Mouse (Mus musculus): ENCODE measurements at regions not wholly inside any gene's neighbourhood (a gene's known extent, or its start where the extent isn't known, plus 50 kb on each side); places are given as distances from the start of the nearest gene placed in this dataset.

- TF ChIP-seq POLR2A (IDR thresholded peaks at IDR 0.05; ENCODE audit: extremely low read depth, insufficient read depth, low read length) (no peak), CTCF (IDR thresholded peaks at IDR 0.05; ENCODE audit: low read depth, low read length) (no peak)
- Histone ChIP-seq H3K27ac (replicated peaks; ENCODE audit: insufficient read depth, low read depth, low read length) (no peak overlapping the region), H3K4me1 (ENCODE audit: control insufficient read depth, insufficient read depth, low read length) (no peaks in the 10 kb centered on the region), H3K4me3 (ENCODE audit: insufficient read depth, low read depth, low read length) (no peak overlapping the region), H3K9ac (ENCODE audit: low read depth, low read length) (no peak overlapping the region), H3K36me3 (ENCODE audit: control insufficient read depth, insufficient read depth, low read length) (no peaks in the 10 kb centered on the region), H3K79me2 (ENCODE audit: control insufficient read depth, insufficient read depth, low read length) (no peaks in the 10 kb centered on the region), H3K27me3 (ENCODE audit: control insufficient read depth, insufficient read depth, low read length) (no peaks in the 10 kb centered on the region)
- no peak for DNase-seq (ENCODE audit: extremely low read depth, low read depth, low spot score)
- 81% methylated on average over 8 of the region's 8 CpGs for WGBS
These were observed 191.5 kb upstream of the Rgma start for GRCm38 (mm10) chr7:73183761-73184160.

GRCm38 (mm10) chr7:73184208-73185070 lies 190.9 kb upstream of the Rgma start:
- 88% methylated on average over 14 of the region's 14 CpGs for WGBS
- no peak overlapping the region for H3K9ac ChIP-seq (ENCODE audit: low read depth, low read length)
- no peak for TF ChIP-seq CTCF (IDR thresholded peaks at IDR 0.05; ENCODE audit: low read depth, low read length)
- no peak for TF ChIP-seq POLR2A (IDR thresholded peaks at IDR 0.05; ENCODE audit: extremely low read depth, insufficient read depth, low read length)
- no peak overlapping the region for H3K27ac ChIP-seq (replicated peaks; ENCODE audit: insufficient read depth, low read depth, low read length)
- DNase-seq (ENCODE audit: extremely low read depth, low read depth, low spot score) = no peak
- H3K4me3 ChIP-seq (ENCODE audit: insufficient read depth, low read depth, low read length) = no peak overlapping the region
- H3K79me2 ChIP-seq (ENCODE audit: control insufficient read depth, insufficient read depth, low read length) = no peaks in the 10 kb centered on the region
- no peaks in the 10 kb centered on the region for H3K4me1 ChIP-seq (ENCODE audit: control insufficient read depth, insufficient read depth, low read length)
- H3K36me3 ChIP-seq (ENCODE audit: control insufficient read depth, insufficient read depth, low read length) = no peaks in the 10 kb centered on the region
- H3K27me3 ChIP-seq (ENCODE audit: control insufficient read depth, insufficient read depth, low read length) = no peaks in the 10 kb centered on the region

GRCm38 (mm10) chr7:73185071-73185531 lies 190.2 kb upstream of the Rgma start:
- H3K9ac ChIP-seq (ENCODE audit: low read depth, low read length) = no peak overlapping the region
- TF ChIP-seq CTCF (IDR thresholded peaks at IDR 0.05; ENCODE audit: low read depth, low read length) = no peak
- no peak for TF ChIP-seq POLR2A (IDR thresholded peaks at IDR 0.05; ENCODE audit: extremely low read depth, insufficient read depth, low read length)

GRCm38 (mm10) chr7:73185591-73185990 lies 189.7 kb upstream of the Rgma start:
- no peak for TF ChIP-seq POLR2A (IDR thresholded peaks at IDR 0.05; ENCODE audit: extremely low read depth, insufficient read depth, low read length)
- TF ChIP-seq CTCF (IDR thresholded peaks at IDR 0.05; ENCODE audit: low read depth, low read length) = no peak
- no peak overlapping the region for H3K9ac ChIP-seq (ENCODE audit: low read depth, low read length)
- no peak overlapping the region for H3K27ac ChIP-seq (replicated peaks; ENCODE audit: insufficient read depth, low read depth, low read length)
- H3K4me1 ChIP-seq (ENCODE audit: control insufficient read depth, insufficient read depth, low read length) = no peaks in the 10 kb centered on the region
- no peak overlapping the region for H3K4me3 ChIP-seq (ENCODE audit: insufficient read depth, low read depth, low read length)
- no peaks in the 10 kb centered on the region for H3K79me2 ChIP-seq (ENCODE audit: control insufficient read depth, insufficient read depth, low read length)
- H3K27me3 ChIP-seq (ENCODE audit: control insufficient read depth, insufficient read depth, low read length) = no peaks in the 10 kb centered on the region
- WGBS = 92% methylated on average over 5 of the region's 5 CpGs
- H3K36me3 ChIP-seq (ENCODE audit: control insufficient read depth, insufficient read depth, low read length) = no peaks in the 10 kb centered on the region
- no peak for DNase-seq (ENCODE audit: extremely low read depth, low read depth, low spot score)

More at GRCm38 (mm10) chr7:73185071-73185531, 190.2 kb upstream of the Rgma start:
- no peaks in the 10 kb centered on the region for H3K79me2 ChIP-seq (ENCODE audit: control insufficient read depth, insufficient read depth, low read length)
- H3K4me1 ChIP-seq (ENCODE audit: control insufficient read depth, insufficient read depth, low read length) = no peaks in the 10 kb centered on the region
- no peaks in the 10 kb centered on the region for H3K36me3 ChIP-seq (ENCODE audit: control insufficient read depth, insufficient read depth, low read length)
- 86% methylated on average over 10 of the region's 10 CpGs for WGBS
- H3K27ac ChIP-seq (replicated peaks; ENCODE audit: insufficient read depth, low read depth, low read length) = no peak overlapping the region
- H3K27me3 ChIP-seq (ENCODE audit: control insufficient read depth, insufficient read depth, low read length) = no peaks in the 10 kb centered on the region
- H3K4me3 ChIP-seq (ENCODE audit: insufficient read depth, low read depth, low read length) = no peak overlapping the region
- DNase-seq (ENCODE audit: extremely low read depth, low read depth, low spot score) = no peak

- no peak overlapping the region for H3K4me3 ChIP-seq (ENCODE audit: insufficient read depth, low read depth, low read length)
- no peak overlapping the region for H3K9ac ChIP-seq (ENCODE audit: low read depth, low read length)
- H3K36me3 ChIP-seq (ENCODE audit: control insufficient read depth, insufficient read depth, low read length) = no peaks in the 10 kb centered on the region
- TF ChIP-seq POLR2A (IDR thresholded peaks at IDR 0.05; ENCODE audit: extremely low read depth, insufficient read depth, low read length) (no peak), CTCF (IDR thresholded peaks at IDR 0.05; ENCODE audit: low read depth, low read length) (no peak)
- H3K4me1 ChIP-seq (ENCODE audit: control insufficient read depth, insufficient read depth, low read length) = no peaks in the 10 kb centered on the region
- no peak for DNase-seq (ENCODE audit: extremely low read depth, low read depth, low spot score)
- no peaks in the 10 kb centered on the region for H3K27me3 ChIP-seq (ENCODE audit: control insufficient read depth, insufficient read depth, low read length)
- no peaks in the 10 kb centered on the region for H3K79me2 ChIP-seq (ENCODE audit: control insufficient read depth, insufficient read depth, low read length)
- WGBS = 98% methylated on average over 3 of the region's 3 CpGs
- no peak overlapping the region for H3K27ac ChIP-seq (replicated peaks; ENCODE audit: insufficient read depth, low read depth, low read length)
These were observed 188.8 kb upstream of the Rgma start for GRCm38 (mm10) chr7:73186501-73186900.
